In genomic region chr11:70741603-70742002, GRCm38 (mm10) we compare ENCODE assay signal across 26 mouse cellular contexts. TPM values are rescaled to one million over a fixed set of nuclear protein-coding genes. Genes with fewer than 3 reads are reported as not detected.
"Had no signal": no experiment of that assay in that cellular context is flagged by ENCODE, and none has a peak within 500 bp of the region (broad histone marks: within the 10 kb centered on the region; RNA-seq: fewer than 3 reads in every experiment).

No protein-coding gene starts in this region.

- H3K4me1 ChIP-seq: heart, embryonic 13.5 days; heart, embryonic 15.5 days; hindbrain, embryonic 15.5 days; kidney, embryonic 15.5 days; limb, embryonic 13.5 days; limb, embryonic 15.5 days had no signal

- H3K27me3 ChIP-seq: heart, embryonic 15.5 days; hindbrain, embryonic 13.5 days; hindbrain, embryonic 15.5 days; kidney, embryonic 15.5 days; limb, embryonic 13.5 days; limb, embryonic 15.5 days had no signal

- H3K9ac ChIP-seq: heart, embryonic 13.5 days; heart, embryonic 15.5 days; hindbrain, embryonic 13.5 days; hindbrain, embryonic 15.5 days; kidney, embryonic 15.5 days; limb, embryonic 13.5 days; limb, embryonic 15.5 days had no signal

- H3K4me3 ChIP-seq: gastrocnemius, adult 2 months; heart, adult 2 months; heart, embryonic 13.5 days; heart, embryonic 15.5 days; hindbrain, embryonic 13.5 days; hindbrain, embryonic 15.5 days; kidney, embryonic 15.5 days; limb, embryonic 13.5 days; limb, embryonic 15.5 days had no signal

- H3K9me3 ChIP-seq: heart, embryonic 13.5 days; heart, embryonic 15.5 days; hindbrain, embryonic 13.5 days; hindbrain, embryonic 15.5 days; kidney, embryonic 15.5 days; limb, embryonic 13.5 days; limb, embryonic 15.5 days had no signal

- H3K4me2 ChIP-seq: heart, embryonic 11.5 days; heart, embryonic 13.5 days; heart, embryonic 15.5 days; hindbrain, embryonic 13.5 days; hindbrain, embryonic 15.5 days; kidney, embryonic 15.5 days; limb, embryonic 13.5 days; limb, embryonic 15.5 days had no signal

- DNase-seq: gastrocnemius, adult 2 months; gastrocnemius, postnatal 10 days; gastrocnemius, postnatal 36 days; heart, adult 11 months; heart, adult 2 months; heart, postnatal 14 days; heart, postnatal 36 days; kidney, adult 11 months; kidney, adult 2 months; kidney, adult 9 months; kidney, postnatal 14 days; kidney, postnatal 36 days; layer of hippocampus, postnatal 36 days; left cerebral cortex, postnatal 4 days had no signal

- H3K36me3 ChIP-seq: heart, embryonic 13.5 days; heart, embryonic 15.5 days; hindbrain, embryonic 13.5 days; hindbrain, embryonic 15.5 days; kidney, embryonic 15.5 days; limb, embryonic 13.5 days; limb, embryonic 15.5 days had no signal

- H3K27ac ChIP-seq: gastrocnemius, adult 2 months; heart, adult 2 months; heart, embryonic 13.5 days; heart, embryonic 15.5 days; hindbrain, embryonic 13.5 days; hindbrain, embryonic 15.5 days; hindbrain, postnatal 0 days; kidney, embryonic 15.5 days; kidney, postnatal 0 days; limb, embryonic 13.5 days; limb, embryonic 15.5 days had no signal

- ATAC-seq: hindbrain, postnatal 0 days; intestine, embryonic 16.5 days had no signal

RNA-seq across cellular contexts. Expression of gene Inca1, which starts 41.6 kb away (rescaled TPM):
- total RNA-seq: hematopoietic stem cell, adult 5-6 weeks had no signal
